Mouse (Mus musculus) ES-E14 (cell line): ENCODE data around the gene Crybg2. TPM values are rescaled to one million over a fixed set of nuclear protein-coding genes. Genes with fewer than 3 reads are reported as not detected.

ENCODE experiments used
- DNase-seq: peaks from one replicate; pipeline ENCODE4 v3.0.0-alpha.2; 2013; ENCODE audit warnings: low read depth, low spot score
- H3K27ac ChIP-seq: 2 replicates; pipeline ENCODE4 v1.5.1; 2012; ENCODE audit warnings: low read depth, mild to moderate bottlenecking, low read length, moderate library complexity, mixed read lengths; ENCODE audit not compliant: poor library complexity, insufficient read depth, severe bottlenecking
- H3K36me3 ChIP-seq: 2 replicates; pipeline ENCODE4 v1.6.1; 2012; ENCODE audit warnings: mild to moderate bottlenecking, low read length, moderate library complexity, mixed read lengths; ENCODE audit not compliant: control insufficient read depth, poor library complexity, insufficient read depth, severe bottlenecking
- H3K4me1 ChIP-seq, 2 experiments: fragments of 150-350 bp in 1 of 2; sonication (generic) in 1 of 2; 2 replicates each; pipeline ENCODE4 v1.6.1; 2012; ENCODE audit warnings: low read length in 2 of 2, mild to moderate bottlenecking in 1 of 2, mixed read lengths in 1 of 2; ENCODE audit not compliant: control insufficient read depth in 2 of 2, insufficient read depth in 2 of 2, poor library complexity in 1 of 2
- H3K4me3 ChIP-seq, 2 experiments: fragments of 150-350 bp in 1 of 2; sonication (generic) in 1 of 2; 2 replicates each; pipeline ENCODE4 v1.5.1; 2012; ENCODE audit warnings: low read length in 2 of 2, low read depth in 1 of 2, mild to moderate bottlenecking in 1 of 2, mixed read lengths in 1 of 2; ENCODE audit not compliant: insufficient read depth in 1 of 2, poor library complexity in 1 of 2, severe bottlenecking in 1 of 2
- H3K9ac ChIP-seq: 2 replicates; pipeline ENCODE4 v1.6.1; 2012; ENCODE audit warnings: low read depth, mild to moderate bottlenecking, low read length, mixed read lengths; ENCODE audit not compliant: poor library complexity, insufficient read depth, severe bottlenecking
- H3K9me3 ChIP-seq: fragments of 150-350 bp; sonication (generic); 2 replicates; pipeline ENCODE4 v1.6.1; 2012; ENCODE audit warnings: low read depth, mild to moderate bottlenecking, low read length; ENCODE audit not compliant: control insufficient read depth, insufficient read depth
- CHD2 ChIP-seq: IDR thresholded peaks from 2 replicates; pipeline ENCODE4 v1.6.1; 2014; ENCODE audit warnings: mild to moderate bottlenecking, low read depth, low read length, inconsistent platforms
- HCFC1 ChIP-seq: IDR thresholded peaks from 2 replicates; pipeline ENCODE4 v1.6.1; 2012; ENCODE audit warnings: low read length, inconsistent platforms, borderline replicate concordance; ENCODE audit not compliant: insufficient read depth
- MAFK ChIP-seq: IDR thresholded peaks from 2 replicates; pipeline ENCODE4 v1.6.1; 2014; ENCODE audit warnings: mild to moderate bottlenecking, low read depth, low read length, inconsistent platforms; ENCODE audit not compliant: insufficient read depth
- ZC3H11A ChIP-seq: IDR thresholded peaks from 2 replicates; pipeline ENCODE4 v1.6.1; 2012; ENCODE audit warnings: low read depth, mild to moderate bottlenecking, inconsistent platforms, low read length, borderline replicate concordance
- ZNF384 ChIP-seq: IDR thresholded peaks from 2 replicates; pipeline ENCODE4 v1.6.1; 2012; ENCODE audit warnings: low read depth, low read length, inconsistent platforms
- in situ Hi-C, 2 experiments: fragments of 600-800 bp; cut with MboI; formaldehyde crosslinking; loops; one replicate each; pipeline ENCODE4 v1.15.1; 2025; ENCODE audit warnings: low sequenced_read_pairs in 2 of 2, inconsistent platforms in 1 of 2; ENCODE audit not compliant: unreplicated experiment in 2 of 2
- total RNA-seq: library from RNA; depleted of rRNA; stranded (reverse); fragments of 300-350 nt; gene quantifications from 2 replicates; pipeline ENCODE4 v1.2.3, GENCODE M21; 2012

Crybg2 gene
- total RNA-seq, 1 experiment: 12.6 TPM

DNA sequence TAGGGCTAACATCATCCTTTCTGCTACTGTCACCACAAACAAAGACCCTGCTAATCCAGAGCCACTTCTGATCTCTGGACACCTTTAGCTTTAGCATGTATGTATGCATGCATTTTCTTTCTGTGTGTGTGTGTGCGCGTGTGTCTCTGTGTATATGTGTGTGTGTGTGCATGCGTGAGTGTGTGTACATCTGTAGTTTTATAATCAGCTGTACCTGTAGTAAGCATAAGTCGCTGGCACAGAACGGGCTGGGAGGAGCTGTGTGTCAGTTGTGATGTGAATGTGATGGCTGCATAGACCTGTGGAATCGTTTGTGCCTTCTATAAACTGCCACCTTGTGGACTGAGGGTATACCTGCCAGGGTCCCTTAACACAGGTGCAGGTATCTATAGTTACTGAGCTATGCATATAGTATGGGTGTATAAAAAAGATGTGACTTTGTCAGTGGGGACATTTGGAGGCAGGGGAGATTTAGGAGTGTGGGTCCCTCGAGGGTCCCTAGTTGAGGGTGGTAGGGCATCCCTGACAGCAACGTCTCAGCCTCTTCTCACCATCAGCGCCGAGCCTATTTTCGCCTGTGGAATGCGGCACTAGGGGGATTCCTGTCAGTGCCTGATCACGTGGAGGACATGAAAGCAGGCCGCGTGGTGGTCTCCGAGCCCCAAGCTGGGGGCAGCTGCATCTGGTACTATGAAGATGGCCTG lies 30.1 kb downstream of the Crybg2 start:
- peaks cover 13% of the 10 kb centered on the region; the same call in 1 of the 2 replicates for H3K36me3 ChIP-seq
- no peaks in the 10 kb centered on the region for H3K4me1 ChIP-seq
- in situ Hi-C loops: no loop called here
- no peak for DNase-seq
- no peak overlapping the region for H3K27ac ChIP-seq
- H3K9me3 ChIP-seq: no peaks in the 10 kb centered on the region
- no peak overlapping the region for H3K4me3 ChIP-seq
- H3K9ac ChIP-seq: no peak overlapping the region
- TF ChIP-seq MAFK (no peak), ZNF384 (no peak), ZC3H11A (no peak), HCFC1 (no peak), CHD2 (no peak)

DNA sequence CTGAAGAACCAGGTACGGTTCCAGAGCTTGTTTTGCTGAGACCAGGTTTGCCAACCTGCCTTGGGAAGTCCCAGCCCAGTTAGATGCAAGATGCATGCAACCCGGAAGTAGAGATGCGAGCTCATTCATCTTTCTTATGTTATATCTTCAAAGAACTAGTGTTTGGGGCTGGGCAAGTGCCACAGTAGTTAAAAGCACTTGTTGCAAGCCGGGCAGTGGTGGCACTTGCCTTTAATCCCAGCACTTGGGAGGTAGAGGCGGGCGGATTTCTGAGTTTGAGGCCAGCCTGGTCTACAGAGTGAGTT lies 30.6 kb downstream of the Crybg2 start:
- Histone ChIP-seq H3K9me3 (no peaks in the 10 kb centered on the region), H3K4me3 (no peak overlapping the region), H3K27ac (no peak overlapping the region), H3K36me3 (peaks cover 13% of the 10 kb centered on the region; the same call in 1 of the 2 replicates), H3K9ac (no peak overlapping the region), H3K4me1 (no peaks in the 10 kb centered on the region)
- TF ChIP-seq ZNF384 (no peak), ZC3H11A (no peak), CHD2 (no peak), HCFC1 (no peak), MAFK (no peak)
- in situ Hi-C loops: no loop called here
- no peak for DNase-seq

DNA sequence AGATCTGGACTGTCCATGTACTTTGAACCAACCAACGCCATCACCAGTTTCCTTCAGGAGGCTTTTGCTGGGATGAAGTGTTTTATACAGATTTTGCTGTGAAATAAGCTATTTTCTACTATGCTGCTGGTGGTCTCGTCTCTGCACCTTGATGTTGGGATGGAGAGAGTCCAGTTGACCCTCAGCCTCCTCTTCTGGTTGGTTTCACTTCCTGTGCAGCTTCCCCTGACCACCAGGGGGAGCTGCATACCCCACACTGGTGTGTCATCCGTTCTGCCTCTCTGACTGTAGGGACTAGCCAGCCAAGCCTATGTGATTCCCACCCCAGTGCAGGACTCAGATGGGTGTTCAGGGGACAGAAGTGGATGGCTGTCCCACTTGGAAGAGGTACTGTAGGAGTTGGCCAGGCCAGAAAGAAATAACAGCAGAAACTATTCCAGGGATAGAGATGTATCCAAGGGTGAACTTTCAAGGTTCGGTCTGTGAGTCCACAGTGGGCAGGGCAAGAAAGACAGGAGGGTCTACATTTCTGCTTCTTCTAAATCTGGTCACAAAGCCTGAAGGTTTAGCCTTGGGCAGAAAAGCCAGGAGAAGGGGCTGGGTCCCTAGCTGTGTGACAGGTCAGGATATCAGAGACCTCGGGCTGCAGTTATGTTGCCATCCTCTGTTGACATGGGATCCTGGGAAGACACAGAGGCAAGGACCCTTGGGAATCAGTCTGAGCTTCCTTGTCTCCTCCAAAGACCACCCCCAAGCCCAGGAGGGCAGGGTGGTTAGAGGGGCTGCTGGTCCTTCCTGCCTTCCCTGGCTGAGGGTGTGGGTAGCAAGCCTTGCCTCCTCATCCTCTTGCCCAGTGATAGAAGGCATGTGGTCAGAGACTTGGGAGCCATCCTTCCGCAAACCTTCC lies 32.0 kb downstream of the Crybg2 start:
- DNase-seq: peak; percentile 48
- no peak overlapping the region for H3K4me3 ChIP-seq
- TF ChIP-seq ZNF384: no peak
- no peak for TF ChIP-seq CHD2
- no peak for TF ChIP-seq HCFC1
- TF ChIP-seq ZC3H11A: no peak
- no peak for TF ChIP-seq MAFK
- H3K9me3 ChIP-seq: no peaks in the 10 kb centered on the region
- H3K9ac ChIP-seq: no peak overlapping the region
- no peaks in the 10 kb centered on the region for H3K4me1 ChIP-seq
- no peak overlapping the region for H3K27ac ChIP-seq
- in situ Hi-C loops: no loop called here
- peaks cover 7% of the 10 kb centered on the region; the same call in 1 of the 2 replicates for H3K36me3 ChIP-seq

DNA sequence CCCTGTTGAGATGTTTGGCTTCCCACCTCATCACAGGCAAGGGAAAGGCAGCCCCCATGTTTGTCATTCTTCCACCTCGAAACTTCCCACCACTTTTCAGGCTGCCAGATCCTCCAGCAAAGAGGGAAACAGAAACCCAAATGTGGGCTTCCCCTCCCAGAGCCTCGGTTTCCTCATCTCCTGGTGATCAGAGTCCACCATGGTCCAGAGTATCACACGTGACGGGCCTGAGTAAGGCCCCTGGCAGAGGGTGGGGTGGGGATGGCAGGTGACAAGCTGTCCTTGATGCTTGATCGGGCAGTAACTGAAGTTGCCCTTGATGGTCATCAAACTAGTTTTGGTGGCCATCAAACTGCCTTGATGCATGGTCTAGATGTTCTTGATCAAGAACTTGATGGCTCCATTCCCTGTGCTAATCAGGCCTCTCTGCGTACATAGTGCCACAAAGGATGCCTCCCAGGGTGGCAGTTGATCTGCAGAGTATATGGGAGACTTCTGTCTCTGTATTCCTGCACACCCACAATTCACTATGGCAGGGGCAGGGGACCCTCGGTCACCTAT lies 33.5 kb downstream of the Crybg2 start:
- TF ChIP-seq HCFC1: no peak
- in situ Hi-C loops: no loop called here
- peaks cover 0 to 4% of the 10 kb centered on the region in 2 experiments; a peak in 1 of 4 replicates for H3K4me1 ChIP-seq
- DNase-seq: no peak
- H3K36me3 ChIP-seq: peaks cover 2% of the 10 kb centered on the region; the same call in 1 of the 2 replicates
- H3K4me3 ChIP-seq: no peak overlapping the region
- no peak overlapping the region for H3K27ac ChIP-seq
- H3K9me3 ChIP-seq: no peaks in the 10 kb centered on the region
- H3K9ac ChIP-seq: no peak overlapping the region
